Mouse (Mus musculus) E14TG2a.4 (cell line): ENCODE data around the gene Itpr2.

Experiments
- CTCF ChIP-seq: conservative IDR thresholded peaks from 2 replicates; pipeline ENCODE4 v1.5.1; 2014; ENCODE audit warnings: low read length
- POU5F1 ChIP-seq: IDR thresholded peaks from 2 replicates; pipeline ENCODE4 v1.6.1; 2014; ENCODE audit warnings: low read length, borderline replicate concordance

GRCm38 (mm10) chr6:146519019-146519418 is 17.0 kb upstream of the Itpr2 start:
- TF ChIP-seq CTCF (no peak), POU5F1 (no peak)
